Mouse (Mus musculus) embryo, embryonic 11 days (tissue): ENCODE measurements at regions not wholly inside any gene's neighbourhood (a gene's known extent, or its start where the extent isn't known, plus 50 kb on each side); places are given as distances from the start of the nearest gene placed in this dataset.
"Not testable (repeated sequence)": the region's sequence is repeated elsewhere in the genome, so short reads cannot be mapped to it uniquely, and the experiment has no call there.

ENCODE experiments used
- DNase-seq: peaks from one replicate; pipeline ENCODE4 v3.0.0-alpha.2; 2015

DNA sequence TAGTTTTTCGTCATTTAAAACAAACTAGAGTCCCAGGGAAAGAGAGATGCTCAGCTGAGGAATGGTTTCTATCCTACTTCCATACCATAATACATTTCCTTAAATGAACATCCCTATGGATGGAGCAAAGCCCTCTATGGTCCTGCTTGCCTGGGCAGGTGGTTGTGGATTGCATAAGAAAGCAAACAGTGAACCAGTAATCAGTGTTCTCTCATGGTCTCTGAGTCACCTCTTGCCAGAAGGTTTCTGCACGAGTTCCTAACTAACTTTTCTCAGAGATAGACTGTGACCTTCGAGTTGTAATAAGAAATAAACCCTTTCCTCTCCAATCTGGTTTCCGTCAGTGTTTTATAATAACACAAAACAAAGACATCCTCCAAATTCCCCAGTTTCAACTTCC lies 62.9 kb upstream of the Bet1 start:
- DNase-seq = no peak

DNA sequence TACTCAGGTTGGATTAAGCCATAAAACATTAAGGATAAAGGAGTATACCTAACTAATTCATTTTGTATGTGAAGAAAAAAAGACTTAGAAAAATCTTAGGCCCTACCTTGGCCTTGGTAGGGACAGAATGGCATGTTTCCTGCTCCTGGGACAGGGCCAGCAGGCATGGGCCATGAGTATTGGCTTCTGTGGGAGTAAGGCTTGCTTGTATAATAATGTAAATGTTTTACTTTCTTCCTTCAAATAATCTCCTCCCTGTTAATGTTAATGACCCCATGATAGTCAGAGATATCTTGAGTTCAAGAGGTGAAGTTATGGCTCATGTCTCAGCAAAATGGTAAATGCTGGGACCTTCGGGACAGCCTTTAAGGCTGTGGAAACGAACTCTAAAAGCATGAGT lies 71.5 kb upstream of the Bet1 start:
- no peak for DNase-seq

GRCm38 (mm10) chr6:4163733-4164132 lies 77.0 kb upstream of the Bet1 start:
- DNase-seq = no peak

DNA sequence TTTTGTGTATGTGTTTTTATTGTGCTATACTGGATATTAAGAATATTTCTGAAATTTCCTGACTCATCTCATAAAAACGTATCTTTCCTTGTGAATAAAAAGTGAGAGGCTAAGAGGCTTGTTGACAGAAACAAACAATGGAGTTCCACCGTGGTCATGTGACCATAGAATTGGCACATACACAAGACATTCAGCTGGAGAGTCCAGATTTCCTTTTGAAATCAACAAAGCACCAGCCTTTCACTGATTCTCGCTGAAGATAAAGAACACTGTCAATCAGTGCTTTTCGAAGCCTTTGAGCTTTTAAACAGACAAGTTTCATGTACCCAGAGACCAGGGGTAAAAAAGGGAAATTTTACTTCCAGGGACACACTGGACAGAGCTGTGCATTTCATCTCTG lies 80.3 kb upstream of the Bet1 start:
- DNase-seq = no peak

- no peak for DNase-seq
These were observed 81.0 kb upstream of the Bet1 start for GRCm38 (mm10) chr6:4167757-4168156.

DNA sequence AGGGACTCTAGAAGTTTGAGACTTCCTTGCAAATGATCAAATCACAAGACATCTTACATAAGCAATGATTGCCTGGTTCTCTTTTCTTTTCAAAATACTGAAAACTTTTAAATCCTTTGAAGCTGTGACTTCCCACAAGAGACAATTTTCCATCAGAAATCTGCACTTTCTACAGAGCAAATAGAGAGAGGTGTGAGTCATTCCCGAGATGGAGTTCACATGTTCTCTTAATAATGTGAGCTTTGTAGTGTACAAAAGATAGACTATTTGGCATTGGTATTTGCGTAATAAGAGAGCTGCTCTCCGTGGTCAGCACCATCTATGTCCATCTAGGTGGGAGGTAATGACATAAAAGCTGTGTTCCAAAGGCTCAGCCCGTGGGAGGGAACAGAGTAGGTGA lies 84.8 kb upstream of the Bet1 start:
- no peak for DNase-seq

GRCm38 (mm10) chr6:4187683-4188082 lies 100.9 kb upstream of the Bet1 start:
- DNase-seq = no peak

DNA sequence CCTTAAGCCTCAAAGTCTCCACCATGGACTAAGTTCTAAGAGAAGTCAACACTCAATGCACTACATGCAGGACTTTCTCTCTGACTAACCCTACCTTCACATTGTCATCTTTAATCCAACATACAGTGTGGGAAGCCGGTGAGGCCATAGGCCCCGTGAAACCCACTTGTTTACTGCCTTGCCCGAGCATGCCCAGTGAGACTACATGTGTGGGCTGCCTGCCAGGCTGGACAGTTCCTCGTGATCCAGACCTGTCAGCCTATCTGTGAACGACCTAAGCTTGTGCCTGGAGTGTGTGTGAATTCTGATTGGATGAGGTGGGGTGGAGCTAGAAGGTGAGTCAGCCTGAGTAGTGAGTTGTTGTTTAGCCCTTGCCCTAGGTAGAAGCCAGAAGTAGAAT lies 104.2 kb upstream of the Bet1 start:
- not testable (repeated sequence) for DNase-seq

DNA sequence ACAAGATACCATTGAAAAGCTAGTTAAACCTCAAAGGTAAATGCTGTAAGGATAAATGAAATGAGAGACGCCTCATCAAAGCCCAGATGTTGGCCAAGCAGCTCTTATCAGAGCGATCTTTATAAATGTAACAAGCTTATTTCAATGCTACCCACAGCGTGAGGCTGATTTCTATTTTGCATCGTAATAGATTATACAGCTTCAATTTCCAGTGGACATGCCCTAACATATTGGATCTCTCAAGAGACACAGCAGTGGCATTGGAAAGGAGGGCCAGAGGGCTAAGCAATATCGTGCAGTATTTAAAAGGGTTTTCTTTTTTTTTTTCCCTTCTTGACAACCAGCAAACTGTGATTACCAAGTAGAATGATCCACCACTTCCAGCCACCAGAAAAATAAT lies 106.5 kb upstream of the Bet1 start:
- no peak for DNase-seq

- DNase-seq = no peak
These were observed 114.4 kb upstream of the Bet1 start for GRCm38 (mm10) chr6:4201176-4201575.

- no peak for DNase-seq
These were observed 118.9 kb upstream of the Bet1 start for GRCm38 (mm10) chr6:4205681-4206080.

- peak; percentile 17 for DNase-seq
These were observed 158.7 kb upstream of the Bet1 start for GRCm38 (mm10) chr6:4245265-4246112.

DNA sequence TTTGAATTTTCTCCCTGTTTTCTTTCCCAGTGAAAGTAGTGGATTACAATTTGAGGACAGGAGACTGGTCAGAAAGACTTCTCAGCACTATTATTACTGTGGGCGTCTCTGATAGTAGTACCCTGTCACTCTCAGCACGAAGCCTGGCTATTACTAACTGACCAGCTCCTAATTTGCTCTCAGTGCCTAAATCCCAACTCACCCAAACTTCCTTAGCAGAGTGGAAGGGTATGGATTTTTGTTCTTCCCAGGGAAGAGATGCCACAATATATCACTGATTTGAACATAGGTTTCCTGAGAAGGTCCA lies 159.3 kb upstream of the Bet1 start:
- no peak for DNase-seq

- peak; percentile 12 for DNase-seq
These were observed 189.8 kb upstream of the Bet1 start for GRCm38 (mm10) chr6:4276607-4277006.

DNA sequence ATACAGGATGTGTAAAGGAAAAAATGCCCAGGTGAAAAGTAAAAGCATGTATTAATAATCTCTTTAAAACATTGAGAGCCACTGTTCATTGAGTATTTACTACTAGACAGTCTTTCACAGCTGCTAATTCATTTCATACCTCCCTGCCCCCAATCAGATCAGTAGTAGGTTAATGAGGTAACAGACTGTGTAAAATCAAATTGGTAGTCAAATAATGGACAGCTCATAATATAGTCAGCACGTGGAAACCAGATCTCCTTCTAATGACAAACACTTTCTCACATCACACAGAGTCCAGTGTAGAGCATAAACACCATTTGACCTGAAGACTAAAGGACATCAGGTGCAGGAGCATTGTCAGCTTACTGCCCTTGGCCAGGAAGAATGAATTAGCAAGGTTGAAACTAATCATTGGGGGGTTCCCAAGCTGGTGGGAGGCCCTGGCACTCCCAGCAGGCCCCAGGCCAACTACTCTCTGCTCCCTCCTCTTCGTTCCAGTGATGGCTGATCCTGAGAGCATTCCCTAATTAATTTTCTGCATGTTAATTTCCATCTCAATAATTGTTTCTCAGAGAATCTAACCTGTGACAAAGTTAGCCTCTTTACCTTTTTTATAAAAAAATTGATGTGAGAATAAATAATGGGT lies 190.6 kb upstream of the Bet1 start:
- no peak for DNase-seq

DNA sequence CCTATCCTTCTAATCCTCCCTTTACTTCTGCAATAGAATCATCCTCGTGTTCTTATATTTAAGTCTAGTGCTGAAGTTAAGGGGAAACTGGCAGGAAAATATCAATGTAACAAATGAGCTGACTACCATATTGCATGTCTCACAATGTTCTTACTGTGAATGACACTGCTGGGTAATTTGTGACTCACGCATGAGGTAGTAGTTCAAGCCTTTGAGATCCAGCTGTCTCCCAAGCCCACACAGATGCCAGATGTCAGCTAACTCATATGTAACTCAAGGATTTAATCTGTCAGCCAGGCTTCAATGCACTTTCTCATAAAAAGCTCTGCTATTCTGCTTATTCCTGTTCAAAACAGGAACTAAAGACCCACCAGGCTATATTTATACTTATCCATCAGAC lies 204.6 kb upstream of the Bet1 start:
- DNase-seq = no peak

GRCm38 (mm10) chr6:4303410-4303809 lies 201.2 kb upstream of the Col1a2 start:
- not testable (repeated sequence) for DNase-seq

- no peak for DNase-seq
These were observed 154.7 kb upstream of the Col1a2 start for GRCm38 (mm10) chr6:4349953-4350352.

GRCm38 (mm10) chr6:4362220-4362619 lies 142.4 kb upstream of the Col1a2 start:
- no peak for DNase-seq

- no peak for DNase-seq
These were observed 129.1 kb upstream of the Col1a2 start for GRCm38 (mm10) chr6:4375465-4376037.

- no peak for DNase-seq
These were observed 107.8 kb upstream of the Col1a2 start for GRCm38 (mm10) chr6:4396808-4397207.

DNA sequence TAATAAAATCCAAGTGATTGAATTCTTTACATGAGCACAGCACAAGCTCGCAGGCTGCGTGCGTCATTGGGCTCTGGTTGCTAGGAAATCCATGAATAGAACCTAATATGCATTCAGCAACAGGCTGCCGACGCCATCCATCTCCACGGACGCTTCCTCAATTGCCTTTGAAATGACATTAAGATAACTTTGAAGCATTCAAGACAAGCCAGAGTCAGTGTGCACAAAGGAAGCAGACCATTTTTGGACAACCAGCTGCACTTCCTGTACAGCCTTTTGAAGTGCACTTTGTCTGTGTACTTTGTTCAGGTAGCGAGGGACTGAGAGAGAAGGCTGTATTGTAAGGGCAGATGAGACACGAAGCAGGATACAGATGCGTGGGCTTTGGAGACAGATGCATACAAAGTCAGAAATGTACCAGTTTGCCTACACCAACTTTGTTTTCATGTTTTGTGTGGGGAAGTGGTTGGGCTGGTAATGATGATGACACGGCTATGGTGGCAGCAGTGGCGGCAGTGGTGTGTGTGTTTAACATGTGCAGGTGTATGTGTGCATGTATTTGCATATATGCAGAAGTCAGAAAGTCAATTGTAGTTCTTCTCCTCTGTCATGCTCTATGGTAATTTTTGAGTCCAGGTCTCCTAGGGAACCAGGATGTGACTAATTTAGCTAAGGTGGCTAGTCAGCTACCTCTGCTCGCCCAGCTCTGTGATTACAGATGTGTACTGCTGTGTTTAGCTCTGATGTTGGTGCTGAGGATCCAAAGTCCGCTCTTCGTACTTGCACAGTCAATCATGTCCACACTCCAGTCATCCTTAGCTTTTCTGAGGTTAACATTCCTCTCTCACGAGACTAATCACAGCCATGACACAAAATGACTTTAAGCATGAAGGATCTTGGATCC lies 106.7 kb upstream of the Col1a2 start:
- DNase-seq = peak; percentile 59

- DNase-seq = no peak
These were observed 106.0 kb upstream of the Col1a2 start for GRCm38 (mm10) chr6:4398599-4398980.
